Mouse (Mus musculus): Measurements from ENCODE around the gene Sdk1. TPM values are rescaled to one million over a fixed set of nuclear protein-coding genes. Genes with fewer than 3 reads are reported as not detected.

Gene Sdk1
- 1.9 and 2.3 TPM in 2 replicates for polyA plus RNA-seq (2015; fragmentation: Nextera tagmentation; extraction: Ambion mirVana)

- peak within 1 kb of the TSS; percentile 72 for H3K27ac ChIP-seq
- H3K36me3 ChIP-seq = no peaks in the 10 kb centered on the region
- H3K4me3 ChIP-seq = peak within 1 kb of the TSS; percentile 72
- peaks cover 48% of the 10 kb centered on the region for H3K27me3 ChIP-seq
- peaks cover 36% of the 10 kb centered on the region for H3K4me1 ChIP-seq
- H3K9ac ChIP-seq = peak within 1 kb of the TSS; percentile 83
- under 1% methylated on average over 74 of the region's 77 CpGs for WGBS
- ATAC-seq (ENCODE audit: insufficient number of reproducible peaks, insufficient read depth, low FRiP score, low TSS enrichment, low read depth) = peak; percentile 93
- H3K4me2 ChIP-seq = peak within 1 kb of the TSS; percentile 96
- H3K9me3 ChIP-seq = no peaks in the 10 kb centered on the region
These were observed at the start of gene Sdk1 for GRCm38 (mm10) chr5:141240841-141241543. Gene Sdk1 (plus strand): TSS chr5:141241490.

DNA sequence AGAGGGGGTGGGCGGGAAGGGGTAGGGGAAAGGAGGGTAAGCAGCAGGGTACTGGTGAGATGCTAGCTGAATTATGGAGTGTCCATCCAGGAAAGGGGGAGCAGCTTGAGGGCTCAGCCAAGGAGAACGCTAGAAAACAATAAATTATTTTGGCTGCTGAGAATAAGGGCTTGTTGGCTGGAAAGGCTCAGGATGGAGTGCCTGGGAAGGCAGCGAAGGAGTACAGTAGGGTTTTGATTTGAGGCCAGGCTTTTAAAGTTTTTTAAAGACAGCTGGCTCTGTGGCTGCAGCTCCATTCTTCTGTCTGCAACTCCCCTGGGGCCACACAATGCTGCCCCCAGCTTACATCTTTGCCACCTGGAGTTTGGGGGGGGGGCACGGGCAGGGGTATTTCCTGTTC, 44.0 kb upstream of the Sdk1 start:
- 0 out of 2 replicates have a peak overlapping the region, but pooled peaks have one; percentile 4 for H3K27ac ChIP-seq
- peak overlapping the region; percentile 14 for H3K4me2 ChIP-seq
- no peak overlapping the region for H3K9ac ChIP-seq
- 20% methylated on average over 4 of the region's 4 CpGs for WGBS
- no peak for ATAC-seq (ENCODE audit: insufficient number of reproducible peaks, insufficient read depth, low FRiP score, low TSS enrichment, low read depth)
- no peaks in the 10 kb centered on the region for H3K36me3 ChIP-seq
- H3K4me1 ChIP-seq = peaks cover 30% of the 10 kb centered on the region
- no peaks in the 10 kb centered on the region for H3K27me3 ChIP-seq
- H3K9me3 ChIP-seq = no peaks in the 10 kb centered on the region
- H3K4me3 ChIP-seq = no peak overlapping the region

DNA sequence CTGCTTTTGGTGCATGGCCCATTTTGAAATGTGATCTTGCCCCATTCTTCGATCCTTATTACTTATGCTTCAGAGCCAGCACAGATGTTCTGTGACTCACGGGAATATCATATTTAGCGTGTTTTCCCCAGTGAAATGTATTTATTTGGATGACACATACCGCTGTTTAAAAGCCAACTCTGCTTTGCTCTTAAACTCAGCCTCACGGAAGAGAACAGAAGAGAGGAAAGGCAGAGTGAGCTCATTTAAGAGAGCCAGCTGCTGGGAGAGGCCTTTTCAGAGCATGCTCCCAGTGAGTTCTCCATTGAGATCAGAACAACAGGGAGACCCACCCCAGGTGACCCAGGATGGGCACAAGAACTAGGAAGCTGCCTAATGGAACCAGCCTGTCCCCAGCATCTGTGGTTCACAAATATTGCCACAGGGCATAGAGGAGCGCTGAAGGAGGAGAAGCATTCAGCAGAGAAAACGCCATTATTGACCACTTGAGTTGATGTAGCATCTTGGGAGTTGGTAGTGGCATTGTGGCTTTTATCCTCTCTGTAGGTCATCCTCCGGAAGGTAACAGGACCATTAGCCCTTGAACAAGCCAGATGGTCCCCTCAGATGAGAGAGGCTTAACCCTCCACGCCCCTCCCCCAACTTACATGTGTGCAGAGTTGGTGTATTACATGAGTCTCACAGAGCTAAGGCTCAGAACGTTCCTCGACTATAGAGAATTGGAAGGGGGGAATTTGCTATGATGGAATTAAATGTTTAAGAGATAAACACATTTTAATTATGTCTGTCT, 38.8 kb upstream of the Sdk1 start:
- ATAC-seq (ENCODE audit: insufficient number of reproducible peaks, insufficient read depth, low FRiP score, low TSS enrichment, low read depth) = no peak
- Histone ChIP-seq H3K27ac (peak overlapping the region; percentile 55), H3K9me3 (no peaks in the 10 kb centered on the region), H3K4me1 (peaks cover 14% of the 10 kb centered on the region), H3K4me3 (no peak overlapping the region), H3K9ac (no peak overlapping the region), H3K36me3 (no peaks in the 10 kb centered on the region), H3K4me2 (peak overlapping the region; percentile 7; the same call in 1 of the 2 replicates), H3K27me3 (no peaks in the 10 kb centered on the region)
- WGBS = 60% methylated on average over 11 of the region's 11 CpGs

- H3K27ac ChIP-seq = no peak overlapping the region
- H3K36me3 ChIP-seq = no peaks in the 10 kb centered on the region
- no peaks in the 10 kb centered on the region for H3K27me3 ChIP-seq
- peaks cover 7% of the 10 kb centered on the region; the same call in 1 of the 2 replicates for H3K4me1 ChIP-seq
- 54% methylated on average over 5 of the region's 5 CpGs for WGBS
- no peaks in the 10 kb centered on the region; the same call in 1 of the 2 replicates for H3K9me3 ChIP-seq
- no peak overlapping the region for H3K4me3 ChIP-seq
- no peak for ATAC-seq (ENCODE audit: insufficient number of reproducible peaks, insufficient read depth, low FRiP score, low TSS enrichment, low read depth)
- no peak overlapping the region for H3K4me2 ChIP-seq
- H3K9ac ChIP-seq = no peak overlapping the region
These were observed 34.2 kb upstream of the Sdk1 start for GRCm38 (mm10) chr5:141207061-141207460.

GRCm38 (mm10) chr5:141225243-141225642, 16.0 kb upstream of the Sdk1 start:
- Histone ChIP-seq H3K36me3 (no peaks in the 10 kb centered on the region), H3K27me3 (no peaks in the 10 kb centered on the region), H3K9ac (no peak overlapping the region), H3K27ac (no peak overlapping the region), H3K4me3 (no peak overlapping the region), H3K9me3 (no peaks in the 10 kb centered on the region), H3K4me2 (no peak overlapping the region), H3K4me1 (no peaks in the 10 kb centered on the region)
- no peak for ATAC-seq (ENCODE audit: insufficient number of reproducible peaks, insufficient read depth, low FRiP score, low TSS enrichment, low read depth)
- 72% methylated on average over 3 of the region's 3 CpGs for WGBS

GRCm38 (mm10) chr5:141234326-141234725, 7.0 kb upstream of the Sdk1 start:
- Histone ChIP-seq H3K4me2 (no peak overlapping the region), H3K27ac (no peak overlapping the region), H3K4me1 (peaks cover under 1% of the 10 kb centered on the region), H3K9me3 (no peaks in the 10 kb centered on the region), H3K4me3 (no peak overlapping the region), H3K9ac (no peak overlapping the region), H3K27me3 (peaks cover 12% of the 10 kb centered on the region), H3K36me3 (no peaks in the 10 kb centered on the region)
- 17% methylated on average over 4 of the region's 4 CpGs for WGBS
- ATAC-seq (ENCODE audit: insufficient number of reproducible peaks, insufficient read depth, low FRiP score, low TSS enrichment, low read depth) = peak; percentile 59; the same call in 1 of the 2 replicates

DNA sequence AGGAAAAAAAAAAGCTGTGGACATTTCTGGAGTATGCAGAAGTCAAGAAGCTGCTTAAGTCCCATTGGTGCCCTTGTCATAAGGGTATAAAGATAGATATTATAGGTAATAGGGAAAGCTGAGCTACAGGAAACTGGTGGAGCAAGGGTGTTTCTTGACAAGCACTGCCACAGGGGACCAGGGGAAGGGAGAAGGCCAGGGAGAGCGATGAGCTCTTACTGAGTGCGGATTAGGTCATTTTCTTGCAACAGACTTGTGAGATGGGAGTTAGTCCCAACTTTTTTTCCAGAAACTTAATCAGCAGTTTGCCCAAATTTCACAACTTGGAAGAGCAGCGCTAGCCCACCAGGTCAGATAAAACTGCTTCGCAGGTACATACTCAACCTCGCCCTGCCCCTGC, 1.9 kb upstream of the Sdk1 start:
- H3K27ac ChIP-seq = no peak overlapping the region
- peaks cover 41% of the 10 kb centered on the region for H3K27me3 ChIP-seq
- no peak overlapping the region for H3K9ac ChIP-seq
- H3K4me1 ChIP-seq = peaks cover 36% of the 10 kb centered on the region
- H3K9me3 ChIP-seq = no peaks in the 10 kb centered on the region
- WGBS = 13% methylated on average over 5 of the region's 5 CpGs
- H3K4me2 ChIP-seq = no peak overlapping the region
- ATAC-seq (ENCODE audit: insufficient number of reproducible peaks, insufficient read depth, low FRiP score, low TSS enrichment, low read depth) = no peak
- H3K36me3 ChIP-seq = no peaks in the 10 kb centered on the region
- no peak overlapping the region for H3K4me3 ChIP-seq

- Histone ChIP-seq H3K4me2 (peak overlapping the region; percentile 96), H3K9me3 (no peaks in the 10 kb centered on the region), H3K4me1 (peaks cover 36% of the 10 kb centered on the region), H3K36me3 (no peaks in the 10 kb centered on the region), H3K27me3 (peaks cover 42% of the 10 kb centered on the region), H3K27ac (peak overlapping the region; percentile 39; the same call in 1 of the 2 replicates), H3K4me3 (peak overlapping the region; percentile 72), H3K9ac (peak overlapping the region; percentile 83)
- ATAC-seq (ENCODE audit: insufficient number of reproducible peaks, insufficient read depth, low FRiP score, low TSS enrichment, low read depth) = no peak
- under 1% methylated on average over 10 of the region's 10 CpGs for WGBS
These were observed 849 bp upstream of the Sdk1 start for GRCm38 (mm10) chr5:141240441-141240840.

DNA sequence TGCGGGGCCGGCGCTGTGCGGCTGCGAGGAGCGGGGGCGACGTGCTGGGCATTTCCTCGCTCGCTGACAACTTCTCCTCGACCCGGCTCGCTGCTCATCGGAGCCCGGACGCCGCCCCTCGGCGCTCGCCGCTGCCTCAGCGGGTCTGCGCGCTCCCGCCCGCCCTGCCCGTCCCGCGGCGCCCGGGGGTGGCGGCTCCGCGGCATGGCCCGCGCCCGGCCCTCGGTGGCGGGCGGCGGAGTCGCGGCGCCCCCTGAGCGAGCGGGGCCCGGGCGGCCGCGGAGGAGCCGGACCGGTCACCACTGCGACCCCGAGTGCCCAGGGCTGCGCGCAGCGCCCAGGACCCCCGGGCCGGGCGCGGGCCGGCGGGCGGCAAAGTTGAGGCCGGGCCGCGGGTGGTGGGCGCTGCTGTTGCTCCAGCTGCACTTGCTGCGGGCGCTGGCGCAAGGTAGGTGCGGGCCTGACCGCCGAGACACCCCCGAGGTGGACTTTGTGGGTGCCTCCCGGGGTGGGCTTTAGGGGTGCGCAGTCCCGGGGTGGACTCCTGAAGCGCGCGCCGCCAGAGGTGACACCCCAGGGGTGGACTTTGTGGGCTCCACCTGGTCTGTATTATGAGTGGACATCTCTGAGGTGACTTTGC, 475 bp downstream of the Sdk1 start:
- H3K9me3 ChIP-seq = no peaks in the 10 kb centered on the region
- no peaks in the 10 kb centered on the region for H3K36me3 ChIP-seq
- peaks cover 53% of the 10 kb centered on the region for H3K27me3 ChIP-seq
- peak overlapping the region; percentile 72 for H3K4me3 ChIP-seq
- peak overlapping the region; percentile 83 for H3K9ac ChIP-seq
- peaks cover 36% of the 10 kb centered on the region for H3K4me1 ChIP-seq
- peak overlapping the region; percentile 72; the same call in 1 of the 2 replicates for H3K27ac ChIP-seq
- H3K4me2 ChIP-seq = peak overlapping the region; percentile 96
- WGBS = under 1% methylated on average over 40 of the region's 82 CpGs
- no peak for ATAC-seq (ENCODE audit: insufficient number of reproducible peaks, insufficient read depth, low FRiP score, low TSS enrichment, low read depth)

DNA sequence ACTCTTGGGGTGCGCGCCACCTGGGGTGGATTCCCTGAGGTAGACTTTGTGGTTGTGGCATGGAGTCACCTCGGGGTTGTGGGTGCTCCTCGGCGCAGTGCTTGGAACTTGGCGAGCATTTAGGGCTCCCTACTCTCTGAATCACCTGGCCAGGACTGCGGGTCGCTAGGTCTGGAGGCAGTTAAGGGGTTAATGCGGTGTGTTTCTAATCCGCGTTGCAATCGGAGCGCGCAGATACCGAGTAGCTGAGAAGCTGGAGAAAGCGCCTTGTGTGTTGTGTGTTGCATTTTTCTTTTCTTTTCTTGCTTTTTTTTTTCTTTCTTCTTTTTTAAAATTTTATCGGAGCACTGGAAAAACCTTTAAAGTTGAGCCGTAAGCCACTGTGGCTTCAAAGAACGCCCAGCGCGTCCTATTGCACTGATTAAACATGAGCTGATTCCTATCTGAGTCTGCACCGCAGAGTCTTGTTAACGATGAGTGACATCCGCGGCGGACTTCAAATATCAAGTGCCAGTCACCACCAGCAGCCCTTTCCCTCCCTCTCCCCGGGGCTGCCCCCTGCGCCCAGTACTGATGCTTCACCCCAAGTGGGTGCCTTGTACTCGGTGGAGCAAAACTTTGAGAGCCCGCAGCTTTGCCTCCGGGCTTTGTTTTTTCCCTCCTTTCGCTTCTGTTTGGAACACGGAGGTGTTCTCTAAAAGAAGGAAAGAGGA, 2.1 kb downstream of the Sdk1 start:
- ATAC-seq (ENCODE audit: insufficient number of reproducible peaks, insufficient read depth, low FRiP score, low TSS enrichment, low read depth) = no peak
- 3% methylated on average over 33 of the region's 33 CpGs for WGBS

DNA sequence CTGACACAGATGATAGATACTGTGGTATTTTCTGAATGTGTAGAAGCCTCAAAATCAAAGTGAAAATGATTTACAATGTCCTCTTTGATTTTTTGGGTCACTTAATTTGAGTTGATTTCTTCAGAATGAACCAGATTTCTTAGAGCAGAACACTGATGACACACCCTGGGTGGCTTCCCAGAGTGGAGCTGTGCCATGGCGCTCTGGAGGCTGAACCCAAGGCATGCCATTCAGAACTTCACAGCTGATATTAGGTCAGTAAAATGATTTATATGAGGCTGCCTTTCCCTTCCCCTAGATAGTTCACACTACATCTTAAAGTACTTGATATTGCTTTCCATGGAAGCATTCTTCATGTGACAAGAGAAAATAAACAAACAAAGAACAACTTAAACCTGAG, 23.0 kb downstream of the Sdk1 start:
- H3K9me3 ChIP-seq = no peaks in the 10 kb centered on the region
- no peaks in the 10 kb centered on the region for H3K36me3 ChIP-seq
- no peak overlapping the region for H3K4me3 ChIP-seq
- ATAC-seq (ENCODE audit: insufficient number of reproducible peaks, insufficient read depth, low FRiP score, low TSS enrichment, low read depth) = no peak
- no peaks in the 10 kb centered on the region for H3K4me1 ChIP-seq
- WGBS = 96% methylated on average over 1 of the region's 1 CpGs
- H3K4me2 ChIP-seq = no peak overlapping the region
- no peak overlapping the region for H3K27ac ChIP-seq
- H3K9ac ChIP-seq = no peak overlapping the region
- H3K27me3 ChIP-seq = no peaks in the 10 kb centered on the region

More for the DNA sequence above, 2.1 kb downstream of the Sdk1 start:
- Histone ChIP-seq H3K36me3 (no peaks in the 10 kb centered on the region), H3K27ac (no peak overlapping the region), H3K4me3 (peak overlapping the region; percentile 72), H3K4me1 (peaks cover 36% of the 10 kb centered on the region), H3K27me3 (peaks cover 53% of the 10 kb centered on the region), H3K9me3 (no peaks in the 10 kb centered on the region), H3K9ac (peak overlapping the region; percentile 64), H3K4me2 (peak overlapping the region; percentile 96)

Measured in embryonic facial prominence, embryonic 13.5 days (tissue).